Mouse (Mus musculus) lung, embryonic 16.5 days (tissue): ENCODE results near the gene Klf6. TPM values are rescaled to one million over a fixed set of nuclear protein-coding genes. Genes with fewer than 3 reads are reported as not detected.

Experiments used
- ATAC-seq: fragments of 200-750 bp; cut with Nextera tagmentation; 2 replicates; pipeline ENCODE4 v1.8.0; 2017; ENCODE audit warnings: low read depth, mild to moderate bottlenecking, moderate library complexity
- H3K27ac ChIP-seq: fragments of 300-500 bp; sonication (generic); 2 replicates; pipeline ENCODE4 v1.5.1; 2014; ENCODE audit warnings: mild to moderate bottlenecking, control low read depth, low read length
- H3K27me3 ChIP-seq: fragments of 300-500 bp; sonication (generic); 2 replicates; pipeline ENCODE4 v1.6.1; 2014; ENCODE audit warnings: low read depth, low read length, mixed read lengths; ENCODE audit not compliant: control insufficient read depth, insufficient read depth
- H3K36me3 ChIP-seq: fragments of 300-500 bp; sonication (generic); 2 replicates; pipeline ENCODE4 v1.6.1; 2014; ENCODE audit warnings: low read length; ENCODE audit not compliant: control insufficient read depth, insufficient read depth
- H3K4me1 ChIP-seq: fragments of 300-500 bp; sonication (generic); replicated peaks from 2 replicates; pipeline ENCODE4 v1.6.1; 2014; ENCODE audit warnings: low read length, mixed read lengths; ENCODE audit not compliant: control insufficient read depth, insufficient read depth
- H3K4me2 ChIP-seq: fragments of 300-500 bp; sonication (generic); 2 replicates; pipeline ENCODE4 v1.6.1; 2014; ENCODE audit warnings: low read depth, low read length, control low read depth
- H3K4me3 ChIP-seq: fragments of 300-500 bp; sonication (generic); 2 replicates; pipeline ENCODE4 v1.5.1; 2014; ENCODE audit warnings: mild to moderate bottlenecking, low read length, control low read depth
- H3K9ac ChIP-seq: fragments of 300-500 bp; sonication (generic); 2 replicates; pipeline ENCODE4 v1.6.1; 2014; ENCODE audit warnings: low read length, control low read depth
- H3K9me3 ChIP-seq: fragments of 300-500 bp; sonication (generic); 2 replicates; pipeline ENCODE4 v1.6.1; 2016; ENCODE audit warnings: low read length; ENCODE audit not compliant: control insufficient read depth
- WGBS: fragments of 180-500 bp; shearing (Covaris S2); extraction: QIAGEN DNeasy Blood & Tissue Kit; methylation state at CpG from one replicate; pipeline ENCODE4 v1.1.7; 2014; 5-methylcytosine and 5-hydroxymethylcytosine counted together
- microRNA-seq: library from miRNA; unstranded; fragments of <30 nt; microRNA quantifications from one replicate; pipeline ENCODE4, GENCODE M21; 2016
- polyA plus RNA-seq: library from polyadenylated mRNA; unstranded; fragments of >200 nt; fragmentation: Nextera tagmentation; extraction: Ambion mirVana; gene quantifications from 2 replicates; pipeline ENCODE4 v1.2.1, GENCODE M21; 2015

The Klf6 gene
- polyA plus RNA-seq, 1 experiment from 2014 or later, result 86.9 TPM

DNA sequence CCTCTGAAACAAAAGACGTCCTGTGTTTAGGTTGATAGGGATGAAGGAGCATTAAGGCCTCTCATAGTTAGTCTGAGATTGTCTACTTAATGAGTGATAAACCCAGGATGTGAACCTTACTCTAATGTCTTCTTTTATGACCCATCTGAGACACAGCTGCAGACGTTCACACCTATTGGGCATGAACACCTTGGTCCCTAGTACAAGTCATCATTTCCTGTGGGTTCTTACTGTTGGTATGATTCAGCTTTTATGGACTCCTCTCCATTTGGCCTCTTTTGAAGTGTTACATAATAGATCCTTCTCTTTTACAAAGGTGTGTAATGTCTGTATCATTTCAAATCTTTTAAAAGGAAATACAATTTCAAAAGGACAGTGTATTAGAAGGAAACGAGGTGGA is 51.9 kb downstream of the Klf6 start:
- no peak overlapping the region for H3K9ac ChIP-seq
- no peak for ATAC-seq
- no peak overlapping the region for H3K4me2 ChIP-seq
- H3K9me3 ChIP-seq, result no peaks in the 10 kb centered on the region
- no peak overlapping the region for H3K27ac ChIP-seq
- H3K4me3 ChIP-seq, result no peak overlapping the region
- no peaks in the 10 kb centered on the region for H3K4me1 ChIP-seq
- WGBS, result 64% methylated on average over 3 of the region's 3 CpGs
- H3K36me3 ChIP-seq, result no peaks in the 10 kb centered on the region
- H3K27me3 ChIP-seq, result no peaks in the 10 kb centered on the region

DNA sequence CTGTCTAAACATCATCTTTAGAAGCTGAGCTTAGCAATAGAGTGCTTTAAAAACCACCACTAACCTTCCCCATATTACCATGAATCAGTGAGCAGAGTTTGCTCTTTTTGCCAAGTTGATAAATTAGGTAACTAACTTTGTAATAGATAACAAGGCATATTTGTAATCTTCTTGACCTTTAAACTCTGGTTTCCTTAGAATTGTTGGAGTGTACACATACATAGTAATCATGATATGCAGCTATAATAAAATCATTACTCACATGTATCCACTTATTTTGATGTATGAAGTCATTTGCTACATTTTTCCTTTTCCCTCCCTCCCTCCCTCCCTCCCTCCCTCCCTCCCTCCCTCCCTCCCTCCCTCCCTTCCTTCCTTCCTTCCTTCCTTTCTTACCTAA is 56.1 kb downstream of the Klf6 start:
- no peak overlapping the region for H3K4me3 ChIP-seq
- H3K4me1 ChIP-seq, result no peaks in the 10 kb centered on the region
- H3K36me3 ChIP-seq, result no peaks in the 10 kb centered on the region
- H3K27me3 ChIP-seq, result no peaks in the 10 kb centered on the region
- H3K27ac ChIP-seq, result no peak overlapping the region
- no peak overlapping the region for H3K4me2 ChIP-seq
- no peak overlapping the region for H3K9ac ChIP-seq
- H3K9me3 ChIP-seq, result no peaks in the 10 kb centered on the region
- no peak for ATAC-seq

DNA sequence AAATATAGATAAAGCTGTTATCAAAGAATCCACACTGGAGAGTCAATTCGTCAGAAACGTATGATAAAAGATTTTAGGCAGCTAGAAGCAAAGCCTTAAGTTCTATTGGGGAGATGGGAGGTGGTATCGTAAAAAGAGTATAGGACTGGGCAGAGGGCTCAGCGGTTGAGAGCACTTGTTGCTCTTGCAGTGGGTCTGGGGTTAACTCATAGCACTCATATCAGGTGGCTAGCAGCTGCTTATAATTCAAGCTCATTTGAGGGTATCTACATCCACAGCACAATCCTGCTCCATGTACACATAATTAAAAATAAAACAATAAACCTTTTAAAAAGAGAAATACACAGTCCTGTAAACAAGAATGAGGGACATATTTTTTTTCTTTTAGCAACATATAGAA is 58.7 kb downstream of the Klf6 start:
- no peak for ATAC-seq
- no peaks in the 10 kb centered on the region for H3K27me3 ChIP-seq
- H3K9ac ChIP-seq, result no peak overlapping the region
- WGBS, result 58% methylated on average over 4 of the region's 4 CpGs
- no peaks in the 10 kb centered on the region for H3K36me3 ChIP-seq
- H3K4me2 ChIP-seq, result no peak overlapping the region
- H3K4me1 ChIP-seq, result no peaks in the 10 kb centered on the region
- H3K9me3 ChIP-seq, result no peaks in the 10 kb centered on the region
- no peak overlapping the region for H3K27ac ChIP-seq
- H3K4me3 ChIP-seq, result no peak overlapping the region

Small RNA genes within 50 kb of the gene (microRNA-seq; reads per million reads assigned to microRNA genes)
- not detected for gene Gm26043
